Mouse (Mus musculus) testis, adult 2 months (tissue): ENCODE results near the gene Zfp462.

ENCODE experiments used
- CTCF ChIP-seq: fragments of 200-500 bp; IDR thresholded peaks from 2 replicates; pipeline ENCODE4 v1.5.1; 2012; ENCODE audit warnings: low read depth, mild to moderate bottlenecking, inconsistent platforms, low read length, moderate library complexity; ENCODE audit not compliant: control insufficient read depth, insufficient read depth, insufficient replicate concordance
- POLR2A ChIP-seq: fragments of 200-500 bp; IDR thresholded peaks from 2 replicates; pipeline ENCODE4 v1.6.1; 2012; ENCODE audit warnings: low read depth, mild to moderate bottlenecking, inconsistent platforms, low read length, moderate library complexity; ENCODE audit not compliant: control insufficient read depth

DNA sequence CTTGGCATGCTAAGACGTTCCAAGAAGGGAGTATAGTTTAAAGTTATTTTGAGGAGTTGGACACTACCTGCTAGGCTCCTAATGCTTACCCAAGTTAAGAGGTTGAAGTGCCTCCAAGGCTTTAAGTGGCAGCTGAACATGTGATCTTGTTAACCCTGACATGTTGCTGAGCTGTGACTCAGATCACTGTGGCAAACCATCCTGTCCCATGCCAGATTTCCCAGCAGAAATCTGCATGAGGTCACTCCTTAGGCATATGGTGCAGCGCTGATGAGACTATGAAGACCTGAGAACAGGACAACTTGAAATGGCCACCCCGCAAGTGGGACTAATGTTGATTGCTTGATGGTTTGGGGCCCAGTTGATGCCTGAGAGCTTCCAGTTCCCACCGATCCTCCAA, 27.2 kb downstream of the Zfp462 start:
- TF ChIP-seq CTCF = no peak
- TF ChIP-seq POLR2A = no peak
